ENCODE assay signal across 7 mouse cellular contexts in genomic region chr7:34168470-34169251, GRCm38 (mm10). TPM values are rescaled to one million over a fixed set of nuclear protein-coding genes. Genes with fewer than 3 reads are reported as not detected.
DNase-seq lines count a peak whose midpoint lies in the region; ATAC-seq lines count a peak whose summit lies in the region.

No protein-coding gene starts in this region.

- H3K36me3 ChIP-seq in embryonic facial prominence, embryonic 10.5 days (replicated peaks): peaks cover 27% of the 10 kb centered on the region
- peaks cover 5% of the 10 kb centered on the region; the same call in 1 of the 2 replicates for H3K36me3 ChIP-seq in limb, embryonic 11.5 days (ENCODE audit: control insufficient read depth, insufficient read depth, low read length)
- peaks cover 14% of the 10 kb centered on the region for H3K36me3 ChIP-seq in midbrain, embryonic 14.5 days (ENCODE audit: control insufficient read depth, insufficient read depth, low read length)

- H3K9me3 ChIP-seq in embryonic facial prominence, embryonic 10.5 days: no peaks in the 10 kb centered on the region
- no peaks in the 10 kb centered on the region for H3K9me3 ChIP-seq in limb, embryonic 11.5 days (ENCODE audit: control insufficient read depth, low read length)
- no peaks in the 10 kb centered on the region for H3K9me3 ChIP-seq in midbrain, embryonic 14.5 days (ENCODE audit: control insufficient read depth, low read length)

- peaks cover 12% of the 10 kb centered on the region; the same call in 1 of the 2 replicates for H3K4me1 ChIP-seq in embryonic facial prominence, embryonic 10.5 days
- H3K4me1 ChIP-seq in limb, embryonic 11.5 days (ENCODE audit: control insufficient read depth, insufficient read depth, low read length): 0 out of 2 replicates have a peak, but pooled peaks cover 4% of the 10 kb centered on the region
- peaks cover 11% of the 10 kb centered on the region for H3K4me1 ChIP-seq in midbrain, embryonic 14.5 days (ENCODE audit: control insufficient read depth, insufficient read depth, low read length)

- H3K4me2 ChIP-seq in limb, embryonic 11.5 days (ENCODE audit: low read depth, severe bottlenecking): peak overlapping the region; percentile 33
- H3K4me2 ChIP-seq in midbrain, embryonic 14.5 days (ENCODE audit: low read length): peak overlapping the region; percentile 92

- peak overlapping the region; percentile 98 for H3K4me3 ChIP-seq in embryonic facial prominence, embryonic 10.5 days
- H3K4me3 ChIP-seq in limb, embryonic 11.5 days (ENCODE audit: low read depth, low read length): peak overlapping the region; percentile 76
- peak overlapping the region; percentile 95 for H3K4me3 ChIP-seq in midbrain, embryonic 14.5 days (replicated peaks; ENCODE audit: low read depth, low read length)

- peak overlapping the region; percentile 98 for H3K27ac ChIP-seq in embryonic facial prominence, embryonic 10.5 days (replicated peaks)
- H3K27ac ChIP-seq in limb, embryonic 11.5 days (replicated peaks; ENCODE audit: low read depth, low read length): peak overlapping the region; percentile 84
- peak overlapping the region; percentile 90 for H3K27ac ChIP-seq in midbrain, embryonic 14.5 days (replicated peaks; ENCODE audit: low read depth, low read length)

- peak overlapping the region; percentile 81 for H3K9ac ChIP-seq in limb, embryonic 11.5 days (ENCODE audit: low read length)
- peak overlapping the region; percentile 90 for H3K9ac ChIP-seq in midbrain, embryonic 14.5 days (replicated peaks; ENCODE audit: low read length)

- ATAC-seq in limb, embryonic 11.5 days (ENCODE audit: insufficient number of reproducible peaks, low FRiP score, low TSS enrichment, low read depth): peak; percentile 94
- ATAC-seq in midbrain, embryonic 14.5 days (ENCODE audit: low FRiP score, low TSS enrichment): peak; percentile 93

- WGBS in embryonic facial prominence, embryonic 10.5 days: 9% methylated on average over 30 of the region's 30 CpGs
- WGBS in limb, embryonic 11.5 days: 10% methylated on average over 30 of the region's 30 CpGs
- 9% methylated on average over 30 of the region's 30 CpGs for WGBS in midbrain, embryonic 14.5 days

- peak; percentile 97 for DNase-seq in adrenal gland, postnatal 10 days
- peak; percentile 95 for DNase-seq in embryonic facial prominence, embryonic 10.5 days (ENCODE audit: low spot score)
- peak; percentile 99 for DNase-seq in heart, adult 11 months
- DNase-seq in kidney, adult 18-20 months: peak; percentile 94
- DNase-seq in limb, embryonic 11.5 days (ENCODE audit: low spot score): peak; percentile 94
- DNase-seq in midbrain, embryonic 14.5 days: peak; percentile 95
- DNase-seq in spleen, adult 18-20 months: peak; percentile 78 to 92

- H3K27me3 ChIP-seq in embryonic facial prominence, embryonic 10.5 days (replicated peaks; ENCODE audit: low read depth, poor library complexity, severe bottlenecking): no peaks in the 10 kb centered on the region
- H3K27me3 ChIP-seq in limb, embryonic 11.5 days (ENCODE audit: control insufficient read depth, insufficient read depth, low read length): no peaks in the 10 kb centered on the region
- no peaks in the 10 kb centered on the region for H3K27me3 ChIP-seq in midbrain, embryonic 14.5 days (ENCODE audit: control insufficient read depth, insufficient read depth, low read length)

RNA-seq across cellular contexts. Expression of gene Uba2, which starts 0.7 kb away (rescaled TPM):
- total RNA-seq in adrenal gland, postnatal 10 days (2021): 10 to 100 TPM; 77.6 to 77.7 TPM
- polyA plus RNA-seq in embryonic facial prominence, embryonic 10.5 days (2016; fragmentation: Nextera tagmentation; extraction: Ambion mirVana): 289 and 295 TPM in 2 replicates
- polyA plus RNA-seq in limb, embryonic 11.5 days (2014; fragmentation: Nextera tagmentation; extraction: Ambion mirVana): 280 and 284 TPM in 2 replicates
- 159 and 203 TPM in 2 replicates for polyA plus RNA-seq in midbrain, embryonic 14.5 days (2014; fragmentation: Nextera tagmentation; extraction: Ambion mirVana)

RNA-seq across cellular contexts. Expression of gene Pdcd2l, which starts 27.8 kb away (rescaled TPM):
- total RNA-seq in adrenal gland, postnatal 10 days (2021): 10 to 100 TPM; 23.2 TPM
- 73.5 and 80.8 TPM in 2 replicates for polyA plus RNA-seq in embryonic facial prominence, embryonic 10.5 days (2016; fragmentation: Nextera tagmentation; extraction: Ambion mirVana)
- polyA plus RNA-seq in limb, embryonic 11.5 days (2014; fragmentation: Nextera tagmentation; extraction: Ambion mirVana): 65.3 and 77.2 TPM in 2 replicates
- polyA plus RNA-seq in midbrain, embryonic 14.5 days (2014; fragmentation: Nextera tagmentation; extraction: Ambion mirVana): 67.7 and 77.4 TPM in 2 replicates

RNA-seq across cellular contexts. Expression of gene Wtip, which starts 35.6 kb away (rescaled TPM):
- 10 to 100 TPM; 25.3 to 30.2 TPM for total RNA-seq in adrenal gland, postnatal 10 days (2021)
- polyA plus RNA-seq in embryonic facial prominence, embryonic 10.5 days (2016; fragmentation: Nextera tagmentation; extraction: Ambion mirVana): 6.2 and 7.2 TPM in 2 replicates
- 7.1 and 7.2 TPM in 2 replicates for polyA plus RNA-seq in limb, embryonic 11.5 days (2014; fragmentation: Nextera tagmentation; extraction: Ambion mirVana)
- 2.8 TPM in 2 replicates for polyA plus RNA-seq in midbrain, embryonic 14.5 days (2014; fragmentation: Nextera tagmentation; extraction: Ambion mirVana)

Comparison
In these comparisons a context has a peak if more than half of its experiments do, and no peak if none do; other contexts are left out.
1. Peak in every context shown above with its lines: DNase-seq, ATAC-seq, H3K4me3 ChIP-seq and H3K27ac ChIP-seq.